Mouse (Mus musculus) MEL (cell line): Measurements from ENCODE around the gene Cox7a2. TPM values are rescaled to one million over a fixed set of nuclear protein-coding genes. Genes with fewer than 3 reads are reported as not detected.
A peak's percentile ranks its signal among the peaks of the same experiment; 100 is the strongest.

Source experiments
- DNase-seq: peaks from one replicate; pipeline ENCODE4 v3.0.0; 2011; ENCODE audit warnings: low read depth, low spot score
- H3K27ac ChIP-seq: 2 replicates; pipeline ENCODE4 v1.5.1; 2012; ENCODE audit warnings: low read depth, mild to moderate bottlenecking, control low read depth, low read length, moderate library complexity; ENCODE audit not compliant: control insufficient read depth
- H3K27me3 ChIP-seq, 2 experiments: fragments of 150-350 bp in 1 of 2; sonication (generic) in 1 of 2; 2 replicates each; pipeline ENCODE4 v1.6.1; 2012; ENCODE audit warnings: low read length in 2 of 2, mild to moderate bottlenecking in 2 of 2, improper control_type of control experiment in 1 of 2, moderate library complexity in 1 of 2; ENCODE audit not compliant: insufficient read depth in 2 of 2, control insufficient read depth in 1 of 2
- H3K36me3 ChIP-seq, 2 experiments: 2 replicates each; pipeline ENCODE4 v1.6.1; 2012 to 2014; ENCODE audit warnings: low read length in 2 of 2, improper control_type of control experiment in 1 of 2, inconsistent platforms in 1 of 2, mild to moderate bottlenecking in 1 of 2; ENCODE audit not compliant: insufficient read depth in 2 of 2, control insufficient read depth in 1 of 2
- H3K4me1 ChIP-seq, 2 experiments: fragments of 150-350 bp in 1 of 2; sonication (generic) in 1 of 2; 2 replicates each; pipeline ENCODE4 v1.6.1; 2012; ENCODE audit warnings: low read length in 2 of 2, improper control_type of control experiment in 1 of 2, mild to moderate bottlenecking in 1 of 2; ENCODE audit not compliant: insufficient read depth in 2 of 2, control insufficient read depth in 1 of 2
- H3K4me3 ChIP-seq, 2 experiments: fragments of 150-350 bp in 1 of 2; sonication (generic) in 1 of 2; 2 replicates each; pipeline ENCODE4 v1.5.1; 2012; ENCODE audit warnings: low read depth in 2 of 2, low read length in 2 of 2, mild to moderate bottlenecking in 2 of 2, moderate library complexity in 2 of 2, control low read depth in 1 of 2, improper control_type of control experiment in 1 of 2; ENCODE audit not compliant: control insufficient read depth in 1 of 2, insufficient read depth in 1 of 2
- H3K79me2 ChIP-seq: 2 replicates; pipeline ENCODE4 v1.6.1; 2012; ENCODE audit warnings: mild to moderate bottlenecking, low read length, moderate library complexity; ENCODE audit not compliant: control insufficient read depth, poor library complexity, insufficient read depth
- H3K9ac ChIP-seq: 2 replicates; pipeline ENCODE4 v1.6.1; 2012; ENCODE audit warnings: low read depth, mild to moderate bottlenecking, control low read depth, low read length, moderate library complexity; ENCODE audit not compliant: control insufficient read depth, poor library complexity, severe bottlenecking
- H3K9me3 ChIP-seq: fragments of 150-350 bp; sonication (generic); replicated peaks from 2 replicates; pipeline ENCODE4 v1.6.1; 2012; ENCODE audit warnings: mild to moderate bottlenecking, low read length, improper control_type of control experiment, moderate library complexity; ENCODE audit not compliant: insufficient read depth
- BHLHE40 ChIP-seq: IDR thresholded peaks from 2 replicates; pipeline ENCODE4 v1.6.1; 2012; ENCODE audit warnings: low read depth, mild to moderate bottlenecking, inconsistent platforms, low read length, improper control_type of control experiment, borderline replicate concordance
- E2F4 ChIP-seq: IDR thresholded peaks from 2 replicates; pipeline ENCODE4 v1.6.1; 2011; ENCODE audit warnings: low read depth, low read length, improper control_type of control experiment, borderline replicate concordance
- ELF1 ChIP-seq: IDR thresholded peaks from 2 replicates; pipeline ENCODE4 v1.6.1; 2014; ENCODE audit warnings: low read depth, mild to moderate bottlenecking, inconsistent platforms, low read length, improper control_type of control experiment, moderate library complexity
- EP300 ChIP-seq, 2 experiments: IDR thresholded peaks; 2 replicates each; pipeline ENCODE4 v1.6.1; 2011; ENCODE audit warnings: improper control_type of control experiment in 2 of 2, low read length in 2 of 2, low read depth in 1 of 2, mild to moderate bottlenecking in 1 of 2
- GATA1 ChIP-seq: IDR thresholded peaks from 2 replicates; pipeline ENCODE4 v1.6.1; 2011; ENCODE audit warnings: low read depth, low read length, improper control_type of control experiment
- HCFC1 ChIP-seq: IDR thresholded peaks from 2 replicates; pipeline ENCODE4 v1.6.1; 2012; ENCODE audit warnings: low read depth, mild to moderate bottlenecking, inconsistent platforms, low read length, improper control_type of control experiment, moderate library complexity
- JUND ChIP-seq: IDR thresholded peaks from 2 replicates; pipeline ENCODE4 v1.6.1; 2011; ENCODE audit warnings: low read depth, mild to moderate bottlenecking, improper control_type of control experiment, low read length
- KAT2A ChIP-seq: conservative IDR thresholded peaks from 2 replicates; pipeline ENCODE4 v1.6.1; 2012; ENCODE audit warnings: low read depth, low read length, improper control_type of control experiment, inconsistent platforms
- MAX ChIP-seq: IDR thresholded peaks from 2 replicates; pipeline ENCODE4 v1.6.1; 2011; ENCODE audit warnings: low read length, improper control_type of control experiment
- MAZ ChIP-seq: IDR thresholded peaks from 2 replicates; pipeline ENCODE4 v1.6.1; 2012; ENCODE audit warnings: low read depth, mild to moderate bottlenecking, inconsistent platforms, low read length, improper control_type of control experiment
- MEF2A ChIP-seq: IDR thresholded peaks from 2 replicates; pipeline ENCODE4 v1.6.1; 2014; ENCODE audit warnings: low read depth, mild to moderate bottlenecking, inconsistent platforms, low read length, improper control_type of control experiment; ENCODE audit not compliant: poor library complexity, insufficient replicate concordance, severe bottlenecking; ENCODE audit errors: extremely low read depth
- MXI1 ChIP-seq: IDR thresholded peaks from 2 replicates; pipeline ENCODE4 v1.6.1; 2011; ENCODE audit warnings: mild to moderate bottlenecking, low read depth, low read length, improper control_type of control experiment
- MYB ChIP-seq: IDR thresholded peaks from 2 replicates; pipeline ENCODE4 v1.6.1; 2011; ENCODE audit warnings: mild to moderate bottlenecking, low read depth, low read length, improper control_type of control experiment
- MYC ChIP-seq: IDR thresholded peaks from 2 replicates; pipeline ENCODE4 v1.6.1; 2011; ENCODE audit warnings: low read depth, mild to moderate bottlenecking, low read length, improper control_type of control experiment, moderate library complexity
- NELFE ChIP-seq: IDR thresholded peaks from 2 replicates; pipeline ENCODE4 v1.6.1; 2011; ENCODE audit warnings: low read depth, low read length, improper control_type of control experiment
- NRF1 ChIP-seq: IDR thresholded peaks from 2 replicates; pipeline ENCODE4 v1.6.1; 2014; ENCODE audit warnings: low read depth, mild to moderate bottlenecking, inconsistent platforms, low read length, improper control_type of control experiment, moderate library complexity; ENCODE audit not compliant: poor library complexity, insufficient read depth, severe bottlenecking
- POLR2A ChIP-seq, 2 experiments: IDR thresholded peaks; 2 replicates each; pipeline ENCODE4 v1.6.1; 2011 to 2012; ENCODE audit warnings: low read length in 2 of 2, mild to moderate bottlenecking in 2 of 2, control low read depth in 1 of 2, improper control_type of control experiment in 1 of 2, low read depth in 1 of 2, moderate library complexity in 1 of 2; ENCODE audit not compliant: control insufficient read depth in 1 of 2, insufficient read depth in 1 of 2, poor library complexity in 1 of 2
- POLR2AphosphoS2 ChIP-seq: IDR thresholded peaks from 2 replicates; pipeline ENCODE4 v1.6.1; 2011; ENCODE audit warnings: low read length, improper control_type of control experiment
- POLR2AphosphoS5 ChIP-seq: IDR thresholded peaks from 2 replicates; pipeline ENCODE4 v1.6.1; 2012; ENCODE audit warnings: low read depth, borderline replicate concordance, mild to moderate bottlenecking, inconsistent platforms, low read length, moderate library complexity, mixed read lengths
- RAD21 ChIP-seq: IDR thresholded peaks from 2 replicates; pipeline ENCODE4 v1.6.1; 2011; ENCODE audit warnings: mild to moderate bottlenecking, low read depth, low read length, improper control_type of control experiment
- RCOR1 ChIP-seq: IDR thresholded peaks from 2 replicates; pipeline ENCODE4 v1.6.1; 2012; ENCODE audit warnings: low read depth, mild to moderate bottlenecking, inconsistent platforms, low read length, improper control_type of control experiment
- SMC3 ChIP-seq: IDR thresholded peaks from 2 replicates; pipeline ENCODE4 v1.6.1; 2011; ENCODE audit warnings: low read depth, low read length, improper control_type of control experiment
- TBP ChIP-seq: IDR thresholded peaks from 2 replicates; pipeline ENCODE4 v1.8.0; 2011; ENCODE audit warnings: low read depth, low read length, improper control_type of control experiment
- TCF12 ChIP-seq: IDR thresholded peaks from 2 replicates; pipeline ENCODE4 v1.6.1; 2014; ENCODE audit warnings: low read depth, mild to moderate bottlenecking, inconsistent platforms, low read length, improper control_type of control experiment, moderate library complexity
- UBTF ChIP-seq: IDR thresholded peaks from 2 replicates; pipeline ENCODE4 v1.6.1; 2012; ENCODE audit warnings: low read depth, mild to moderate bottlenecking, inconsistent platforms, low read length, improper control_type of control experiment, moderate library complexity, borderline replicate concordance; ENCODE audit not compliant: insufficient read depth
- USF1 ChIP-seq: IDR thresholded peaks from 2 replicates; pipeline ENCODE4 v1.6.1; 2014; ENCODE audit warnings: low read depth, mild to moderate bottlenecking, inconsistent platforms, low read length, improper control_type of control experiment, moderate library complexity
- USF2 ChIP-seq, 2 experiments: IDR thresholded peaks; 2 replicates each; pipeline ENCODE4 v1.6.1; 2011 to 2012; ENCODE audit warnings: improper control_type of control experiment in 2 of 2, low read length in 2 of 2, borderline replicate concordance in 1 of 2, inconsistent platforms in 1 of 2, low read depth in 1 of 2, mild to moderate bottlenecking in 1 of 2; ENCODE audit not compliant: insufficient read depth in 1 of 2
- ZC3H11A ChIP-seq: IDR thresholded peaks from 2 replicates; pipeline ENCODE4 v1.6.1; 2012; ENCODE audit warnings: low read depth, mild to moderate bottlenecking, inconsistent platforms, low read length, improper control_type of control experiment
- ZKSCAN1 ChIP-seq: IDR thresholded peaks from 2 replicates; pipeline ENCODE4 v1.6.1; 2012; ENCODE audit warnings: low read depth, mild to moderate bottlenecking, inconsistent platforms, low read length, improper control_type of control experiment, moderate library complexity
- ZMIZ1 ChIP-seq: IDR thresholded peaks from 2 replicates; pipeline ENCODE4 v1.6.1; 2012; ENCODE audit warnings: low read depth, mild to moderate bottlenecking, inconsistent platforms, low read length, improper control_type of control experiment, moderate library complexity
- ZNF384 ChIP-seq: IDR thresholded peaks from 2 replicates; pipeline ENCODE4 v1.6.1; 2012; ENCODE audit warnings: low read depth, mild to moderate bottlenecking, inconsistent platforms, low read length, improper control_type of control experiment
- polyA plus RNA-seq, 2 experiments: library from polyadenylated mRNA; stranded (reverse) in 1 of 2; unstranded in 1 of 2; fragments of >175 nt in 1 of 2; fragments of >200 nt in 1 of 2; gene quantifications; 2 replicates each; pipeline versions ENCODE4 v1.2.1 to v1.2.4; 2012; ENCODE audit warnings: low replicate concordance in 2 of 2, low read depth in 1 of 2; ENCODE audit not compliant: insufficient read length in 2 of 2, insufficient read depth in 1 of 2, missing spikeins in 1 of 2
- total RNA-seq: library from RNA; depleted of rRNA; stranded (reverse); fragments of 300-350 nt; gene quantifications from 2 replicates; pipeline ENCODE4 v1.2.3, GENCODE M21; 2012

The Cox7a2 gene
- total and polyA plus RNA-seq, 3 experiments, result 381 to 393 TPM; not detected in 1

DNA sequence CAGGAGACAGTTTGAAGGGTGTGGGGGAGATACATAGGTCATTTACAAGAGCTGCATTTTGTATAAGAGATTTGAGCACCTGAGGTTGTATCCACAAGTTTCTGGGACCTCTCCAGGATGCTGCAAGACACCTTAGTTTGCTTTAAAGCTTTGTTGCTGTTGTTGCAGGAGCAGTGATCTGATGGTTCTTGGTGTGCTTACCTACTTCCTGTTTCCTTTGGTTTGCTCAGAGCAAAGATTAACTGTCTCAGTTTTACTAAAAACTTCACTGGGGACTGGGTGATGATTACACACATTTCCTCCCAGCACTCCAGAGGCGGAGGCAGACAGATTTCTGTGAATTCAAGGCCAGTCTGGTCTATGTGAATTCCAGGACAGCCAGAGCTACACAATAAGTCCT is 35.4 kb upstream of the Cox7a2 start (continued):
- no peak for TF ChIP-seq POLR2AphosphoS5
- TF ChIP-seq, all 39 proteins: peak for 8

DNA sequence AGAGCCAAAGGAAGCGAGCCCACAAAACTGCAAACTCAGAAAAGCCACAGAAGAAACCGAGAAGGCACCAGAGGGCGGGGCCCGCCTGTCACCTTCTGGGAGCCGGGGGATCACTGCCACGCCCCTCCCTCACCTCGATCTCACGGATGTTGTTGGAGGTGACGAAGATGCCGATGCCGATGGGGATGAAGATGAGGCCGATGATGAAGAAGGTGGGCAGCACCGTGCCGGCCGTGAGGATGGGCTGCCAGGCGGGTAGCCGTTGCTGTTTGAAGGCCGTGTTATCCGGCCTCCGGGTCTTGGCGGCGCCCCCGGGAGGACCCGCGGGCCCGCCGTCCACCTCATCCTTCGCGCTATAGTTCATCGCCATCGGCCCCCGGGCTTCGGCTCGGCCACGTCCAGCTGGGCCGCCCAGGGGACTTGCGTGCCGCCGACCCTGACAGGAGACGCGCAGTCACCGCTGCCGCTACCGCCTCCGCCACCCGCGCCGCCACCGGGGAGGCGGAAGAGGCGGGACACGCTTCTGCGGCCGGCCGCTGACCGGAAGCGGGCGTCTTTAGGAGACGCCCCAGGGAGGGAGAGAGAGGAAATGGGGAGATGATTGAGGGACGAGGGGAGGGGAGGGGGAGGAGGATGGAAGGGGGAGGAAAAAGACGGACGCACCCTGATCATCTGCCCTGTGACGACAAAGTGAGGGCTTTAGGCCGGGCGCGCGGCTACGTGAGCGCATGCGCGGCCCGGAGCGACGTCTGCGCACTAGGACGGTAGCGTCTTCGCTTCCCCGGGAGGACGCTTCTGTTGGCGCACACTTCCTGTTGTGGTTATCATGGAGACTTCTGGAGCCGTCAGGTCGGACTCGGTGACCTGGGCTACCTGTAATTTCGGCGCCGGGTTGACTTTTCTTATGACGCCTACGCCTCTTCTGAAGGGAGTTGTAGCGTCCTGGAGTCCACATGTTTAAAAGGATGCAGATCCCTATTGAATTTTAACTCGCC is 33.5 kb upstream of the Cox7a2 start, which contains the start of gene Tmem30a:
Gene Tmem30a, minus strand, starts transcription at position 667 of the 995 bp plus-strand sequence.
- no peaks in the 10 kb centered on the region for H3K9me3 ChIP-seq
- peak within 1 kb of the TSS; percentile 91 to 97 for H3K4me3 ChIP-seq
- H3K9ac ChIP-seq, result peak within 1 kb of the TSS; percentile 96
- H3K4me1 ChIP-seq, result peaks cover 11 to 12% of the 10 kb centered on the region in 2 experiments
- H3K27me3 ChIP-seq, result no peaks in the 10 kb centered on the region
- peak within 1 kb of the TSS; percentile 94 for H3K27ac ChIP-seq
- H3K36me3 ChIP-seq, result peaks cover 0 to 30% of the 10 kb centered on the region in 2 experiments; a peak in 2 of 4 replicates
- H3K79me2 ChIP-seq, result peaks cover 33% of the 10 kb centered on the region
- peak; percentile 98 for DNase-seq
- TF ChIP-seq NRF1 (peak; percentile 94), ZC3H11A (no peak), POLR2A (IDR thresholded peaks at IDR 0.05; ENCODE audit: control insufficient read depth in 1 of 2, insufficient read depth in 1 of 2, low read depth in 1 of 2, low read length in 2 of 2, poor library complexity in 1 of 2) (peak; percentile 45 to 92), MXI1 (0 out of 2 replicates have a peak, but pooled peaks have one; percentile 14), MYB (peak; percentile 45; the same call in 1 of the 2 replicates), POLR2AphosphoS2 (peak; percentile 86; the same call in 1 of the 2 replicates), MAZ (peak; percentile 69; the same call in 1 of the 2 replicates), MEF2A (no peak), TBP (peak; percentile 87), POLR2AphosphoS5 (no peak), MYC (no peak), ZNF384 (no peak), JUND (no peak), BHLHE40 (no peak), NELFE (peak; percentile 95), GATA1 (0 out of 2 replicates have a peak, but pooled peaks have one; percentile 3), RAD21 (no peak), E2F4 (no peak; the same call in 1 of the 2 replicates), HCFC1 (peak; percentile 88), RCOR1 (no peak), UBTF (0 out of 2 replicates have a peak, but pooled peaks have one; percentile 26), ELF1 (peak; percentile 75), SMC3 (no peak), ZMIZ1 (peak; percentile 91; the same call in 1 of the 2 replicates), KAT2A (peak; percentile 57; the same call in 1 of the 2 replicates), EP300 (IDR thresholded peaks at IDR 0.05; ENCODE audit: low read depth in 1 of 2, low read length in 2 of 2) (no peak; a peak in 1 of 4 replicates), MAX (peak; percentile 51), ZKSCAN1 (no peak), TCF12 (peak; percentile 68), USF2 (IDR thresholded peaks at IDR 0.05; ENCODE audit: borderline replicate concordance in 1 of 2, insufficient read depth in 1 of 2, low read depth in 1 of 2, low read length in 2 of 2) (no peak), USF1 (peak; percentile 71)
